Mouse (Mus musculus) CH12.LX (cell line): ENCODE data around the gene Wt1.

Source experiments
- EP300 ChIP-seq: IDR thresholded peaks from 2 replicates; pipeline ENCODE4 v1.6.1; 2011; ENCODE audit warnings: low read length, improper control_type of control experiment
- MAFK ChIP-seq: IDR thresholded peaks from 2 replicates; pipeline ENCODE4 v1.6.1; 2011; ENCODE audit warnings: low read length, improper control_type of control experiment; ENCODE audit not compliant: insufficient replicate concordance
- SIN3A ChIP-seq: IDR thresholded peaks from 2 replicates; pipeline ENCODE4 v1.6.1; 2012; ENCODE audit warnings: low read length, improper control_type of control experiment, inconsistent platforms
- ZNF384 ChIP-seq: IDR thresholded peaks from 2 replicates; pipeline ENCODE4 v1.6.1; 2012; ENCODE audit warnings: low read depth, low read length, improper control_type of control experiment, inconsistent platforms

DNA sequence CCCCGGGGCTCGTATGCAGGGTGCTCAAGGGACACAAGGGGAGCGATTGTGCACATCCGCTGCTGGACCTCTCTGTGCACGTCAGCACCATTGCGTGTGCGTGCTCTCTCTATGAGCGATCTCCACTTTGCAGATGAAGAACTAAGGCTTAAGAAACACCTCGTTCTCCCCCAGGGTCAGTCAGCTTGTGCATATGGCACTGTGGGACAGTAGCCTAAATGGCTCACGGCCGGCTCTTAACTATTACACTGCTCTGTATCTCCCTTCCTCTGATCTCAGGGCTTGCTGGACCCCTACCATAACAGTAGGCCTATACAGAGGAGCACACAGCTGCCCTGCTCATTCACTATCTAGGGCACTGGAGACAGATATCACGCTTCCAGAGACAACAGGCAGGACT, 52.5 kb downstream of the Wt1 start:
- TF ChIP-seq SIN3A (no peak), EP300 (no peak), ZNF384 (no peak), MAFK (no peak)
